Mouse (Mus musculus) lung, embryonic 16.5 days (tissue): ENCODE measurements around the gene Ppp1r1b. TPM values are rescaled to one million over a fixed set of nuclear protein-coding genes. Genes with fewer than 3 reads are reported as not detected.
A peak's percentile ranks its signal among the peaks of the same experiment; 100 is the strongest.

Experiments used
- ATAC-seq: fragments of 200-750 bp; cut with Nextera tagmentation; 2 replicates; pipeline ENCODE4 v1.8.0; 2017; ENCODE audit warnings: low read depth, mild to moderate bottlenecking, moderate library complexity
- H3K27ac ChIP-seq: fragments of 300-500 bp; sonication (generic); 2 replicates; pipeline ENCODE4 v1.5.1; 2014; ENCODE audit warnings: mild to moderate bottlenecking, control low read depth, low read length
- H3K27me3 ChIP-seq: fragments of 300-500 bp; sonication (generic); 2 replicates; pipeline ENCODE4 v1.6.1; 2014; ENCODE audit warnings: low read depth, low read length, mixed read lengths; ENCODE audit not compliant: control insufficient read depth, insufficient read depth
- H3K36me3 ChIP-seq: fragments of 300-500 bp; sonication (generic); 2 replicates; pipeline ENCODE4 v1.6.1; 2014; ENCODE audit warnings: low read length; ENCODE audit not compliant: control insufficient read depth, insufficient read depth
- H3K4me1 ChIP-seq: fragments of 300-500 bp; sonication (generic); replicated peaks from 2 replicates; pipeline ENCODE4 v1.6.1; 2014; ENCODE audit warnings: low read length, mixed read lengths; ENCODE audit not compliant: control insufficient read depth, insufficient read depth
- H3K4me2 ChIP-seq: fragments of 300-500 bp; sonication (generic); 2 replicates; pipeline ENCODE4 v1.6.1; 2014; ENCODE audit warnings: low read depth, low read length, control low read depth
- H3K4me3 ChIP-seq: fragments of 300-500 bp; sonication (generic); 2 replicates; pipeline ENCODE4 v1.5.1; 2014; ENCODE audit warnings: mild to moderate bottlenecking, low read length, control low read depth
- H3K9ac ChIP-seq: fragments of 300-500 bp; sonication (generic); 2 replicates; pipeline ENCODE4 v1.6.1; 2014; ENCODE audit warnings: low read length, control low read depth
- H3K9me3 ChIP-seq: fragments of 300-500 bp; sonication (generic); 2 replicates; pipeline ENCODE4 v1.6.1; 2016; ENCODE audit warnings: low read length; ENCODE audit not compliant: control insufficient read depth
- WGBS: fragments of 180-500 bp; shearing (Covaris S2); extraction: QIAGEN DNeasy Blood & Tissue Kit; methylation state at CpG from one replicate; pipeline ENCODE4 v1.1.7; 2014; 5-methylcytosine and 5-hydroxymethylcytosine counted together
- polyA plus RNA-seq: library from polyadenylated mRNA; unstranded; fragments of >200 nt; fragmentation: Nextera tagmentation; extraction: Ambion mirVana; gene quantifications from 2 replicates; pipeline ENCODE4 v1.2.1, GENCODE M21; 2015

The Ppp1r1b gene
- polyA plus RNA-seq, 1 experiment from 2014 or later, result 6.1 TPM

- no peak overlapping the region for H3K4me2 ChIP-seq
- no peak overlapping the region for H3K9ac ChIP-seq
- ATAC-seq, result no peak
- H3K27me3 ChIP-seq, result peaks cover 26% of the 10 kb centered on the region
- WGBS, result 65% methylated on average over 14 of the region's 14 CpGs
- peaks cover 35% of the 10 kb centered on the region for H3K4me1 ChIP-seq
- no peak overlapping the region for H3K27ac ChIP-seq
- no peaks in the 10 kb centered on the region for H3K9me3 ChIP-seq
- no peak overlapping the region for H3K4me3 ChIP-seq
- H3K36me3 ChIP-seq, result no peaks in the 10 kb centered on the region
These were observed 6.2 kb downstream of the Ppp1r1b start for GRCm38 (mm10) chr11:98354445-98354844.

GRCm38 (mm10) chr11:98355732-98356299 is 7.6 kb downstream of the Ppp1r1b start:
- H3K4me1 ChIP-seq, result peaks cover 43% of the 10 kb centered on the region
- H3K4me3 ChIP-seq, result no peak overlapping the region
- H3K4me2 ChIP-seq, result no peak overlapping the region
- no peaks in the 10 kb centered on the region for H3K9me3 ChIP-seq
- no peaks in the 10 kb centered on the region for H3K36me3 ChIP-seq
- H3K9ac ChIP-seq, result no peak overlapping the region
- 7% methylated on average over 6 of the region's 6 CpGs for WGBS
- peaks cover 12% of the 10 kb centered on the region for H3K27me3 ChIP-seq
- peak overlapping the region; percentile 94 for H3K27ac ChIP-seq
- no peak for ATAC-seq

- ATAC-seq, result peak; percentile 21
- Histone ChIP-seq H3K9me3 (no peaks in the 10 kb centered on the region), H3K4me1 (peaks cover 43% of the 10 kb centered on the region), H3K27ac (peak overlapping the region; percentile 94), H3K4me2 (peak overlapping the region; percentile 77; the same call in 1 of the 2 replicates), H3K9ac (peak overlapping the region; percentile 66; the same call in 1 of the 2 replicates), H3K4me3 (no peak overlapping the region), H3K27me3 (peaks cover 3% of the 10 kb centered on the region; the same call in 1 of the 2 replicates), H3K36me3 (no peaks in the 10 kb centered on the region)
- 54% methylated on average over 7 of the region's 7 CpGs for WGBS
These were observed 8.6 kb downstream of the Ppp1r1b start for GRCm38 (mm10) chr11:98356625-98357394.

GRCm38 (mm10) chr11:98357396-98358160 is 9.4 kb downstream of the Ppp1r1b start:
- Histone ChIP-seq H3K27ac (peak overlapping the region; percentile 94), H3K27me3 (peaks cover 3% of the 10 kb centered on the region; the same call in 1 of the 2 replicates), H3K9me3 (no peaks in the 10 kb centered on the region), H3K9ac (peak overlapping the region; percentile 66), H3K4me1 (peaks cover 42% of the 10 kb centered on the region), H3K4me2 (peak overlapping the region; percentile 77), H3K36me3 (no peaks in the 10 kb centered on the region), H3K4me3 (peak overlapping the region; percentile 79)
- ATAC-seq, result peak; percentile 39
- 4% methylated on average over 13 of the region's 13 CpGs for WGBS

- Histone ChIP-seq H3K4me1 (peaks cover 49% of the 10 kb centered on the region), H3K27ac (peak within 1 kb of the TSS; percentile 94), H3K9me3 (no peaks in the 10 kb centered on the region), H3K36me3 (no peaks in the 10 kb centered on the region), H3K4me3 (peak within 1 kb of the TSS; percentile 79), H3K27me3 (peaks cover 3% of the 10 kb centered on the region; the same call in 1 of the 2 replicates), H3K9ac (peak within 1 kb of the TSS; percentile 86), H3K4me2 (peak within 1 kb of the TSS; percentile 88)
- peak; percentile 91 for ATAC-seq
- under 1% methylated on average over 52 of the region's 60 CpGs for WGBS
These were observed 10.2 kb downstream of the Ppp1r1b start, which contains the start of gene Stard3 for GRCm38 (mm10) chr11:98358161-98359083. Gene Stard3 (plus strand): TSS chr11:98358368.

GRCm38 (mm10) chr11:98360866-98361521 is 12.8 kb downstream of the Ppp1r1b start:
- Histone ChIP-seq H3K9me3 (no peaks in the 10 kb centered on the region), H3K4me2 (no peak overlapping the region), H3K36me3 (no peaks in the 10 kb centered on the region), H3K27ac (no peak overlapping the region), H3K27me3 (no peaks in the 10 kb centered on the region), H3K4me1 (peaks cover 49% of the 10 kb centered on the region), H3K4me3 (no peak overlapping the region), H3K9ac (no peak overlapping the region)
- 75% methylated on average over 9 of the region's 9 CpGs for WGBS
- no peak for ATAC-seq

- Histone ChIP-seq H3K4me3 (no peak overlapping the region), H3K9me3 (no peaks in the 10 kb centered on the region), H3K27ac (peak overlapping the region; percentile 89), H3K27me3 (no peaks in the 10 kb centered on the region), H3K4me2 (peak overlapping the region; percentile 26), H3K36me3 (no peaks in the 10 kb centered on the region), H3K9ac (0 out of 2 replicates have a peak overlapping the region, but pooled peaks have one; percentile 23), H3K4me1 (peaks cover 30% of the 10 kb centered on the region)
- peak; percentile 80 for ATAC-seq
- WGBS, result 57% methylated on average over 5 of the region's 5 CpGs
These were observed 15.6 kb downstream of the Ppp1r1b start for GRCm38 (mm10) chr11:98363817-98364216.

GRCm38 (mm10) chr11:98364410-98364809 is 16.2 kb downstream of the Ppp1r1b start:
- Histone ChIP-seq H3K9ac (peak overlapping the region; percentile 23; the same call in 1 of the 2 replicates), H3K4me1 (peaks cover 24% of the 10 kb centered on the region), H3K36me3 (no peaks in the 10 kb centered on the region), H3K27me3 (no peaks in the 10 kb centered on the region), H3K9me3 (no peaks in the 10 kb centered on the region), H3K27ac (peak overlapping the region; percentile 89), H3K4me2 (peak overlapping the region; percentile 26), H3K4me3 (no peak overlapping the region)
- WGBS, result 71% methylated on average over 5 of the region's 5 CpGs
- ATAC-seq, result peak; percentile 37; the same call in 1 of the 2 replicates
